Mouse (Mus musculus): ENCODE data around the gene Cct8. TPM values are rescaled to one million over a fixed set of nuclear protein-coding genes. Genes with fewer than 3 reads are reported as not detected.
A peak's percentile ranks its signal among the peaks of the same experiment; 100 is the strongest.

Cct8 gene
- polyA plus RNA-seq, 1 experiment = 4.6 TPM

- Histone ChIP-seq H3K27me3 (ENCODE audit: control insufficient read depth, insufficient read depth, low read length) (no peaks in the 10 kb centered on the region), H3K4me3 (ENCODE audit: low read depth, low read length) (no peak overlapping the region), H3K27ac (ENCODE audit: insufficient read depth, low read depth, low read length) (peak overlapping the region; percentile 72), H3K36me3 (ENCODE audit: control insufficient read depth, insufficient read depth, low read length) (no peaks in the 10 kb centered on the region), H3K4me1 (ENCODE audit: control insufficient read depth, insufficient read depth, insufficient read length, low read length) (peaks cover 20% of the 10 kb centered on the region)
- TF ChIP-seq CTCF (IDR thresholded peaks at IDR 0.05; ENCODE audit: extremely low read depth, insufficient read length, insufficient replicate concordance, low read depth, low read length) (no peak), POLR2A (IDR thresholded peaks at IDR 0.05; ENCODE audit: low read depth, low read length) (no peak)
These were observed 50.6 kb downstream of the Cct8 start for GRCm38 (mm10) chr16:87445110-87445509.

GRCm38 (mm10) chr16:87444071-87444470, 51.6 kb downstream of the Cct8 start:
- 56% methylated on average over 1 of the region's 1 CpGs for WGBS
- TF ChIP-seq CTCF (IDR thresholded peaks at IDR 0.05; ENCODE audit: extremely low read depth, insufficient read length, insufficient replicate concordance, low read depth, low read length) (no peak), POLR2A (IDR thresholded peaks at IDR 0.05; ENCODE audit: low read depth, low read length) (no peak)
- no peaks in the 10 kb centered on the region for H3K27me3 ChIP-seq (ENCODE audit: control insufficient read depth, insufficient read depth, low read length)
- peaks cover 20% of the 10 kb centered on the region for H3K4me1 ChIP-seq (ENCODE audit: control insufficient read depth, insufficient read depth, insufficient read length, low read length)
- no peak overlapping the region for H3K4me3 ChIP-seq (ENCODE audit: low read depth, low read length)
- peak overlapping the region; percentile 40 for H3K27ac ChIP-seq (ENCODE audit: insufficient read depth, low read depth, low read length)
- H3K36me3 ChIP-seq (ENCODE audit: control insufficient read depth, insufficient read depth, low read length) = no peaks in the 10 kb centered on the region

- Histone ChIP-seq H3K27ac (ENCODE audit: insufficient read depth, low read depth, low read length) (peak overlapping the region; percentile 74; the same call in 1 of the 2 replicates), H3K4me1 (ENCODE audit: control insufficient read depth, insufficient read depth, insufficient read length, low read length) (peaks cover 22% of the 10 kb centered on the region), H3K4me3 (ENCODE audit: low read depth, low read length) (no peak overlapping the region), H3K27me3 (ENCODE audit: control insufficient read depth, insufficient read depth, low read length) (no peaks in the 10 kb centered on the region), H3K36me3 (ENCODE audit: control insufficient read depth, insufficient read depth, low read length) (no peaks in the 10 kb centered on the region)
- TF ChIP-seq POLR2A (IDR thresholded peaks at IDR 0.05; ENCODE audit: low read depth, low read length) = no peak
- no peak for TF ChIP-seq CTCF (IDR thresholded peaks at IDR 0.05; ENCODE audit: extremely low read depth, insufficient read length, insufficient replicate concordance, low read depth, low read length)
These were observed 52.4 kb downstream of the Cct8 start for GRCm38 (mm10) chr16:87443245-87443644.

GRCm38 (mm10) chr16:87442291-87442690, 53.4 kb downstream of the Cct8 start:
- Histone ChIP-seq H3K4me1 (ENCODE audit: control insufficient read depth, insufficient read depth, insufficient read length, low read length) (peaks cover 22% of the 10 kb centered on the region), H3K27me3 (ENCODE audit: control insufficient read depth, insufficient read depth, low read length) (no peaks in the 10 kb centered on the region), H3K4me3 (ENCODE audit: low read depth, low read length) (no peak overlapping the region), H3K27ac (ENCODE audit: insufficient read depth, low read depth, low read length) (0 out of 2 replicates have a peak overlapping the region, but pooled peaks have one; percentile 31), H3K36me3 (ENCODE audit: control insufficient read depth, insufficient read depth, low read length) (no peaks in the 10 kb centered on the region)
- 16% methylated on average over 5 of the region's 5 CpGs for WGBS
- no peak for TF ChIP-seq POLR2A (IDR thresholded peaks at IDR 0.05; ENCODE audit: low read depth, low read length)
- no peak for TF ChIP-seq CTCF (IDR thresholded peaks at IDR 0.05; ENCODE audit: extremely low read depth, insufficient read length, insufficient replicate concordance, low read depth, low read length)

GRCm38 (mm10) chr16:87441089-87441488, 54.6 kb downstream of the Cct8 start:
- H3K36me3 ChIP-seq (ENCODE audit: control insufficient read depth, insufficient read depth, low read length) = peaks cover 6% of the 10 kb centered on the region

GRCm38 (mm10) chr16:87440184-87440686, 55.4 kb downstream of the Cct8 start, which contains the start of gene Rwdd2b:
Gene Rwdd2b (minus strand): TSS chr16:87440573.
- Histone ChIP-seq H3K4me3 (ENCODE audit: low read depth, low read length) (peak within 1 kb of the TSS; percentile 73), H3K27ac (ENCODE audit: insufficient read depth, low read depth, low read length) (peak within 1 kb of the TSS; percentile 95), H3K36me3 (ENCODE audit: control insufficient read depth, insufficient read depth, low read length) (peaks cover 8% of the 10 kb centered on the region), H3K4me1 (ENCODE audit: control insufficient read depth, insufficient read depth, insufficient read length, low read length) (peaks cover 31% of the 10 kb centered on the region), H3K27me3 (ENCODE audit: control insufficient read depth, insufficient read depth, low read length) (no peaks in the 10 kb centered on the region)
- TF ChIP-seq POLR2A (IDR thresholded peaks at IDR 0.05; ENCODE audit: low read depth, low read length) (peak; percentile 85; the same call in 1 of the 2 replicates), CTCF (IDR thresholded peaks at IDR 0.05; ENCODE audit: extremely low read depth, insufficient read length, insufficient replicate concordance, low read depth, low read length) (no peak)
- WGBS = under 1% methylated on average over 38 of the region's 38 CpGs

More at GRCm38 (mm10) chr16:87441089-87441488, 54.6 kb downstream of the Cct8 start:
- 7% methylated on average over 9 of the region's 9 CpGs for WGBS
- Histone ChIP-seq H3K4me3 (ENCODE audit: low read depth, low read length) (peak overlapping the region; percentile 73), H3K4me1 (ENCODE audit: control insufficient read depth, insufficient read depth, insufficient read length, low read length) (peaks cover 23% of the 10 kb centered on the region), H3K27me3 (ENCODE audit: control insufficient read depth, insufficient read depth, low read length) (no peaks in the 10 kb centered on the region), H3K27ac (ENCODE audit: insufficient read depth, low read depth, low read length) (peak overlapping the region; percentile 95)
- TF ChIP-seq POLR2A (IDR thresholded peaks at IDR 0.05; ENCODE audit: low read depth, low read length) (no peak), CTCF (IDR thresholded peaks at IDR 0.05; ENCODE audit: extremely low read depth, insufficient read length, insufficient replicate concordance, low read depth, low read length) (peak; percentile 40; the same call in 1 of the 2 replicates)

- Histone ChIP-seq H3K4me1 (ENCODE audit: control insufficient read depth, insufficient read depth, insufficient read length, low read length) (peaks cover 29% of the 10 kb centered on the region), H3K27me3 (ENCODE audit: control insufficient read depth, insufficient read depth, low read length) (no peaks in the 10 kb centered on the region), H3K4me3 (ENCODE audit: low read depth, low read length) (peak overlapping the region; percentile 22), H3K27ac (ENCODE audit: insufficient read depth, low read depth, low read length) (0 out of 2 replicates have a peak overlapping the region, but pooled peaks have one; percentile 2), H3K36me3 (ENCODE audit: control insufficient read depth, insufficient read depth, low read length) (peaks cover 10% of the 10 kb centered on the region)
- 76% methylated on average over 8 of the region's 8 CpGs for WGBS
- TF ChIP-seq CTCF (IDR thresholded peaks at IDR 0.05; ENCODE audit: extremely low read depth, insufficient read length, insufficient replicate concordance, low read depth, low read length) = no peak
- no peak for TF ChIP-seq POLR2A (IDR thresholded peaks at IDR 0.05; ENCODE audit: low read depth, low read length)
These were observed 57.0 kb downstream of the Cct8 start for GRCm38 (mm10) chr16:87438697-87439096.
